Mouse (Mus musculus) embryonic fibroblast, embryonic 13.5 days (primary cell): ENCODE measurements around the gene Emp1.

Experiments used
- CTCF ChIP-seq: IDR thresholded peaks from 2 replicates; pipeline ENCODE4 v1.5.1; 2011; ENCODE audit warnings: mild to moderate bottlenecking, control low read depth, low read length, moderate library complexity, borderline replicate concordance; ENCODE audit not compliant: insufficient read depth
- POLR2A ChIP-seq: IDR thresholded peaks from 2 replicates; pipeline ENCODE4 v1.6.1; 2011; ENCODE audit warnings: low read depth, mild to moderate bottlenecking, control low read depth, low read length, moderate library complexity

GRCm38 (mm10) chr6:135352537-135352936 is 9.8 kb upstream of the Emp1 start:
- TF ChIP-seq CTCF = no peak
- no peak for TF ChIP-seq POLR2A
